Mouse (Mus musculus) embryonic fibroblast, embryonic 13.5 days (primary cell): ENCODE results near the gene Gimap1. TPM values are rescaled to one million over a fixed set of nuclear protein-coding genes. Genes with fewer than 3 reads are reported as not detected.

Experiments
- H3K27ac ChIP-seq: 2 replicates; pipeline ENCODE4 v1.5.1; 2012; ENCODE audit warnings: low read length, control low read depth, inconsistent platforms; ENCODE audit not compliant: insufficient read depth
- H3K4me1 ChIP-seq: 2 replicates; pipeline ENCODE4 v1.6.1; 2011; ENCODE audit warnings: low read length; ENCODE audit not compliant: control insufficient read depth, insufficient read depth
- H3K4me3 ChIP-seq: 2 replicates; pipeline ENCODE4 v1.5.1; 2011; ENCODE audit warnings: mild to moderate bottlenecking, control low read depth, low read length; ENCODE audit not compliant: insufficient read depth
- CTCF ChIP-seq: IDR thresholded peaks from 2 replicates; pipeline ENCODE4 v1.5.1; 2011; ENCODE audit warnings: mild to moderate bottlenecking, control low read depth, low read length, moderate library complexity, borderline replicate concordance; ENCODE audit not compliant: insufficient read depth
- POLR2A ChIP-seq: IDR thresholded peaks from 2 replicates; pipeline ENCODE4 v1.6.1; 2011; ENCODE audit warnings: low read depth, mild to moderate bottlenecking, control low read depth, low read length, moderate library complexity
- polyA plus RNA-seq: library from polyadenylated mRNA; stranded (reverse); fragments of >200 nt; gene quantifications from 2 replicates; pipeline ENCODE4 v1.2.4, GENCODE M21; 2011; ENCODE audit warnings: low read depth; ENCODE audit not compliant: missing spikeins, insufficient read length

Gimap1 gene
- polyA plus RNA-seq, result not detected in 2 replicates

- no peak within 1 kb of the TSS for H3K4me3 ChIP-seq
- no peak for TF ChIP-seq POLR2A
- no peak for TF ChIP-seq CTCF
- H3K27ac ChIP-seq, result no peak within 1 kb of the TSS
- H3K4me1 ChIP-seq, result no peaks in the 10 kb centered on the region
Measured at GRCm38 (mm10) chr6:48738961-48739779, at the start of gene Gimap1. Gene Gimap1 (plus strand): TSS chr6:48739054.

- H3K27ac ChIP-seq, result no peak overlapping the region
Measured at GRCm38 (mm10) chr6:48689320-48689719, 49.5 kb upstream of the Gimap1 start.

GRCm38 (mm10) chr6:48692962-48693361 lies 45.9 kb upstream of the Gimap1 start:
- Histone ChIP-seq H3K4me1 (no peaks in the 10 kb centered on the region), H3K4me3 (no peak overlapping the region), H3K27ac (no peak overlapping the region)
- no peak for TF ChIP-seq POLR2A
- no peak for TF ChIP-seq CTCF

More at GRCm38 (mm10) chr6:48689320-48689719, 49.5 kb upstream of the Gimap1 start:
- Histone ChIP-seq H3K4me1 (no peaks in the 10 kb centered on the region), H3K4me3 (no peak overlapping the region)
- TF ChIP-seq POLR2A (no peak), CTCF (no peak)

- Histone ChIP-seq H3K27ac (no peak overlapping the region), H3K4me3 (no peak overlapping the region), H3K4me1 (no peaks in the 10 kb centered on the region)
- TF ChIP-seq POLR2A (no peak), CTCF (no peak)
Measured at GRCm38 (mm10) chr6:48696830-48697554, 41.9 kb upstream of the Gimap1 start.

GRCm38 (mm10) chr6:48697555-48697930 lies 41.3 kb upstream of the Gimap1 start:
- H3K4me1 ChIP-seq, result no peaks in the 10 kb centered on the region
- H3K27ac ChIP-seq, result no peak overlapping the region
- TF ChIP-seq POLR2A (no peak), CTCF (no peak)
- no peak overlapping the region for H3K4me3 ChIP-seq

- Histone ChIP-seq H3K27ac (no peak overlapping the region), H3K4me1 (no peaks in the 10 kb centered on the region), H3K4me3 (no peak overlapping the region)
- no peak for TF ChIP-seq POLR2A
- TF ChIP-seq CTCF, result no peak
Measured at GRCm38 (mm10) chr6:48698066-48698856, 40.6 kb upstream of the Gimap1 start.

- Histone ChIP-seq H3K4me1 (no peaks in the 10 kb centered on the region), H3K4me3 (no peak overlapping the region), H3K27ac (no peak overlapping the region)
- no peak for TF ChIP-seq CTCF
Measured at GRCm38 (mm10) chr6:48698888-48699287, 40.0 kb upstream of the Gimap1 start.

- Histone ChIP-seq H3K27ac (no peak overlapping the region), H3K4me3 (no peak overlapping the region), H3K4me1 (no peaks in the 10 kb centered on the region)
- TF ChIP-seq CTCF, result no peak
- TF ChIP-seq POLR2A, result no peak
Measured at GRCm38 (mm10) chr6:48700251-48701075, 38.4 kb upstream of the Gimap1 start.

- H3K4me1 ChIP-seq, result no peaks in the 10 kb centered on the region
- H3K4me3 ChIP-seq, result no peak overlapping the region
- H3K27ac ChIP-seq, result no peak overlapping the region
- TF ChIP-seq POLR2A (no peak), CTCF (no peak)
Measured at GRCm38 (mm10) chr6:48702146-48702545, 36.7 kb upstream of the Gimap1 start.
